Mouse (Mus musculus) fat pad, adult 2 months (tissue): ENCODE data around the gene Ephb4.

Experiments used
- DNase-seq: peaks from one replicate; pipeline ENCODE4 v3.0.0-alpha.2; 2011; ENCODE audit warnings: low read depth, low spot score; ENCODE audit errors: extremely low read depth

Gene Ephb4

DNA sequence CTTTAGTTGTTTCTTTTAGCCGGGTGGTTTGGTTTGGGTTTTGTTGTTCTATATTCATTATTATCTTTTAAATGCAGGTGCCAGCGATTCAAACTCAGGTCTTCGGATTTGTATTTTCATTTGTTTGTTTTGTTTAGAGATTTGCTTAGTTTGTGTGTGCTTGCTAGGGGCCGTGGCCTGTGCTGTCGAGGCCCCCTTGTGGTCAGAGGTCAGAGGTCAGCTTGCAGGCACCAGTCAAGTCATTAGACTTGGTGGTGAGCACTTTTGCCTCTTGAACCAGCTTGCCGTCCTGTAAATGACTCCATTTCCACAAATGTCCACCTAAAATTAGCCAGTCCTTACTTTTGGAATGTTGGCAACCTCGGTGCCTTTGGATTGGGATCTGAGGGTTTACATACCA lies 8.5 kb downstream of the Ephb4 start:
- no peak for DNase-seq

- DNase-seq = no peak
Measured at GRCm38 (mm10) chr5:137369665-137370064, 19.8 kb downstream of the Ephb4 start.

GRCm38 (mm10) chr5:137373371-137373950 lies 23.6 kb downstream of the Ephb4 start:
- no peak for DNase-seq

DNA sequence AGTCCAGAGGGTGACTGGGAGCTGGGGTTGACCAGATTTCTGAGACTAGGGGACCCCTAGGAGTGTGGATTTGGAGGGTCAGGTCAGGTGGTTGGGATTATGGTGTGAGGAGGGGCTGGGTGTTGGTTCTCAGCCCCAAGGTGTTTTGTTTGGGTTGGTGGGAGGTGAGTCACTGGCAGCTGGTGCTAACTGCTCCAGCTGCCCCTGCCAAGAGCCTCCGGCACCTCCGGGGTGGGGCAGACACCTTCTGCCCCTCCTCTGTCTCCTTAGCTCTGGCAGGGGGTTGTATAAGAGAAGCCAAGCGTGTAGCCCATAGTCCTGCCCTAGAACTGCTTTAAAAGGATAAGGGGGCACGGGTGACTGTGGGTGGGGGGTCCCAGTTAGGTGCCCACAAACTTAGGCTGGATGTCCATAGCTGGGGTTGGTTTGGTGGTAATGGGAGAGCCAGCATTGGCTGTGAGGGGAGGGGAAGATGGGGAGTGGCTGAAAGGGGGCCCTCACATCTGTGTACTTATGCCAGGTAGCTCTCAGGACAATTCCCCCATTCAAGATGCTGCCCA lies 24.7 kb downstream of the Ephb4 start:
- DNase-seq = no peak

- no peak for DNase-seq
Measured at GRCm38 (mm10) chr5:137375627-137376026, 25.7 kb downstream of the Ephb4 start.

DNA sequence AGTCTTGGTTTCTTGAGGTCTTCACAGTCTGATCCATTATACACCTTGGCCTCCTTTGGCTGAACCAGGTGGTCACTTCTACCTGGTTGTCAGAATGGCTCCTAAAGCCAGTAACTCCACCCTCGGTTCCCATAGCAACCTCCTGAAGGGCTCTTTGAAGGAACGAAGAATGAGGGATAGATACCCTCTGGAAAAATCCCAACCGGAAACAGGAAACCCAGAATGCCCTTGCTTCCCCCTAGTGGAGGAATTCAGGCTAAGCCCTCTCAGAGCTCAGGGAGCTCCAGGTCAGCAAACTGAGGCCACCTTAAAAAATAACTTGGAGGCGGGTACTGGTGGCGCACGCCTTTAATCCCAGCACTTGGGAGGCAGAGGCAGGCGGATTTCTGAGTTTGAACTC lies 26.3 kb downstream of the Ephb4 start:
- no peak for DNase-seq

DNA sequence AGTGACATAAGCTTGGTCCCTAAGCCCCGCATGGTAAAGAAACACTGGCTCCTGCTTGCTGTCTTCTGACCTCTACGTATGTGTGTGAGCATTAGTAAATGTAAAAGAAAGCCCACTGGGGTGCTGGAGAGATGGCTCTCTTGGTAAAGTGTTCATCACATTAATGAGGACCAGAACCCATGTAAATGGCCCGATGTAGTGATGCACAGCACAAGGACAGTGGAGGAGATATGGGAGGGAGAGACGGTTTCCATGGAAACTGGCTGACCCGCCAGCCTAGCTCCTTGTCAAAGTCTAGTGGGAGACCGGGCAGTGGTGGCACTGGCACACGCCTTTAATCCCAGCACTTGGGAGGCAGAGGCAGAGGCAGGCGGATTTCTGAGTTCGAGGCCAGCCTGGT lies 26.8 kb downstream of the Ephb4 start:
- no peak for DNase-seq

- no peak for DNase-seq
Measured at GRCm38 (mm10) chr5:137377176-137377575, 27.3 kb downstream of the Ephb4 start.

- DNase-seq = no peak
Measured at GRCm38 (mm10) chr5:137377603-137378002, 27.7 kb downstream of the Ephb4 start.

- no peak for DNase-seq
Measured at GRCm38 (mm10) chr5:137381152-137381551, 31.2 kb downstream of the Ephb4 start.

GRCm38 (mm10) chr5:137383441-137383840 lies 33.5 kb downstream of the Ephb4 start:
- DNase-seq = peak; percentile 19

DNA sequence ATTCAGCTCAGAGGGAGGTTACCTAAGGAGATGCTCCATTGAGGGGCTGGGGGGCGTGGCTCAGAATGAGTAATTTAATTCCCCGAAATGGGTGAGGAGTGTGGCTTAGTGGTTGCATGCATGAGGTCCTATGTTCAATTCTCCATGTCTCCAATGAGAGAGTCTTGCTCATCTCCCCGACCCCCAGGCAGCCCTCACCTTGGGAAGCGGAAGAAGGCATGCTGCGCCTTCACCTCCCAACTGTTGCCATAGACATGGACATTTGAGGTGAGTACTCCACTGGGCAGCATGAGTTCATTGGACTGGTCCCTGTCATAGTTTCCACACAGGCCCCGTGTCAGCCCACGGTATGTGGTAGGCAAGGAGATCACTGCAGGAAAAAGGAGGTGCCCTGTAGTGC lies 36.8 kb downstream of the Ephb4 start:
- DNase-seq = no peak

GRCm38 (mm10) chr5:137391641-137392040 lies 41.7 kb downstream of the Ephb4 start:
- no peak for DNase-seq

DNA sequence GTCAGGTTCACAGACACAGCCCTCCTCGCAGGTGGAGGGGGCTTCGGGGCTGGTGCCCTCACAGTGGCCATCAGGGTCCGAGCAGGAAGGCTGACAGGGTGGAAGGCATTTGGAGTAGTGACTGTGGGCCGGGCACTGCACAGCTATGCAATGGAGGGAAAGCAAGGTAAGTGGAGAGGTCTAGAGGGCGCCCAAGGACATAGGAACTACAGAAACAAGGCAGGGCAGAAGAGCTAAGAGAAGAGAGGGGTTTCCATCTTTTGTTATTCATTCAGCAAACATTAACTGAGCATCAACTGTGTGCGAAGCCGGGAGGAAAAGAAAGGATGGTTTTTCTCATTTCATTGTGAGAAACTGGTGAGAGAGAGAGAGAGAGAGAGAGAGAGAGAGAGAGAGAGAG lies 44.5 kb downstream of the Ephb4 start:
- no peak for DNase-seq

- no peak for DNase-seq
Measured at GRCm38 (mm10) chr5:137404081-137404480, 54.2 kb downstream of the Ephb4 start.

DNA sequence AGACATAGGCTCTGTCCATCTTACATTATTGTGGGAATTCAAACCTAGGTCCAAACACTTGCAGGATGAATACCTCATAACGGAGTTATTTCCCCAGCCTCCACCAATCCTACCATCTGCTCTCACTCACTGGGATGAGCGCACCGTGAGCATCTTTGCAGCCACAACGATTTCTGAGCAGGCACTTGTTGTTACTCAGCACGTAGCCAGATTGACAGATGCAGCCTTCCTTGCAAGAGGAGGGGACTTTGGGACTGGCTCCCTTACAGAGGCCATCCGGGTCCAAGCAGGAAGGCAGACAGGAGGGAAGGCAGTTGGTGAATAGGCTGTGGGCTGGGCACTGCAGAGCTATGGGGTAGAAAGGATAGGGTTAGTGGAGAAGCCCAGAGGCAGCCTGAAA lies 59.5 kb downstream of the Ephb4 start:
- DNase-seq = no peak

GRCm38 (mm10) chr5:137410066-137410465 lies 60.2 kb downstream of the Ephb4 start:
- DNase-seq = no peak

GRCm38 (mm10) chr5:137410549-137410948 lies 60.6 kb downstream of the Ephb4 start:
- no peak for DNase-seq

- DNase-seq = no peak
Measured at GRCm38 (mm10) chr5:137411235-137411634, 61.3 kb downstream of the Ephb4 start.

DNA sequence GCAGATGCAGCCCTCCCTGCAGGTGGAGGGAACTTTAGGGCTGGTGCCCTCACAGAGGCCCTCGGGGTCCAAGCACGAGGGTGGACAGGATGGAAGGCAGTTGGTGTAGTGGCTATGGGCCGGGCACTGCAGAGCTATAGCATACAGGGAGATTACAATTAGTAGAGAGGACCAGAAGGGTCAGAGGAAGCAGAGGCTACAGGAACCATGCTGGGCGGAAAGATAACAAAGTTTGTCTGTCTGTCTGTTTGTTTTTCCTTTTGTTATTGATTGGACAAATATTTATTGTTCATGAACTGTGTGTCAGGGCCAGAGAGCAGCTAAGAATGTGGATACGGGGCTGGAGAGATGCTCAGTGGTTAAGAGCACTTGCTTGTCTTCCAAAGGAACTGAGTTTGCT lies 64.3 kb downstream of the Ephb4 start:
- no peak for DNase-seq

DNA sequence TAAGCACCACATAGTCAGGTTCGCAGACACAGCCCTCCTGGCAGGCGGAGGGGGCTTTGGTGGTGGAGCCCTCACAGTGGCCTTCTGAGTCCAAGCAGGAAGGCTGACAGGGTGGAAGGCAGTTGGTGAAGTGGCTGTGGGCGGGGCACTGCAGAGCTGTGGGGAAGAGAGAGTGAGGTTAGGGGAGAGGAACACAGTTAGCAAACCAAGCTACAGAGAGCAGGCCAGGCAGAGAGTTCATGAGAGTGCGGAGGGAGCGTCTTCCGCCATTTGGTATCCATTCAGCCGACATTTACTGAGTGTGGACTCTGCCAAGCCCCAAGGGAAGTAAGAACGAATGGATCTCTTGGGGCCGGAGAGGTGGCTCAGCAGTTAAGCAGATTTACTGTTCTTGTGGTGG lies 69.2 kb downstream of the Ephb4 start:
- DNase-seq = no peak

DNA sequence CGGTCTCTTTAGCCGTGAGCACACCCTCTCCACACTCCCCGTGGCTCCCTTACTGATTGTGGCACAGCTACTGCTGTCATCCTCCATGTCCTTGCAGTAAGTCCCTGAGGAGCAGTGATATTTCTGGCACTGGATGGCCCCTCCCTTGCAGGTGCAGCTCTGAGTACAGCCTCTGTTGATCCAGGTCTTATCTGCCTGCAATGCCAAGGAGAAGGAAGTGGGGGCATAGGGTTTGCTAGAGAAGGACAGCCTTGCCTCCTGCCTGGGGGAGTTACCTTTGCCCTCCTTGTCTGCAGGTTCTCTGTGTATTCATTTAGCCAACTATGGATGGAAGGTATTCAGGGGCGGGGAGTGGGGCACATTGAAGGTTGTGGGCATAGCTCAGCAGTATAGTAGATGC lies 69.9 kb downstream of the Ephb4 start:
- no peak for DNase-seq

DNA sequence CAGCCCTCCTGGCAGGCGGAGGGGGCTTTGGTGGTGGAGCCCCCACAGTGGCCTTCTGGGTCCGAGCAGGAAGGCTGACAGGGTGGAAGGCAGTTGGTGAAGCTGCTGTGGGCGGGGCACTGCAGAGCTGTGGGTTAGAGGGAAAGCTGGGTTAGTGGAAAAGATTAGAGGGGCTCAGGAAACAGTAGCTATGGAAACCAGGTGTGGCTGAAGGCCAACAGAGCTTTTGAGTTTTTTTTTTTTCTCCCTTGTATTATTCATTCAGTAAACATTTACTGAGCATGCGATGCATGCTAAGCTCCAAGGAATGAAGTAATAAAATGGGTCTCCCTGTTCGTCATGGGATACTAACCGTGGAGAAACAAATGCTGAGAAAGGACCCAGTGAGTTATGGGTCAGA lies 75.7 kb downstream of the Ephb4 start:
- DNase-seq = no peak
